Mouse (Mus musculus): ENCODE data around the gene Olfr980. TPM values are rescaled to one million over a fixed set of nuclear protein-coding genes. Genes with fewer than 3 reads are reported as not detected.

Gene Olfr980
- polyA plus RNA-seq (2014; fragmentation: Illumina TruSeq; extraction: RNeasy Lipid Tissue Mini Kit (QIAGEN cat#74804); ENCODE audit: low read depth, low replicate concordance): not detected

GRCm38 (mm10) chr9:40009482-40009881, at the start of gene Olfr980:
Gene Olfr980 (minus strand): TSS chr9:40009582.

GRCm38 (mm10) chr9:40021164-40021563, 11.8 kb upstream of the Olfr980 start, which contains the start of gene Olfr981:
Gene Olfr981 (plus strand): TSS chr9:40021464.

GRCm38 (mm10) chr9:40003365-40003764, 6.0 kb downstream of the Olfr980 start, which contains the start of gene Olfr979:
Gene Olfr979 (minus strand): TSS chr9:40003465.

GRCm38 (mm10) chr9:39991813-39992212, 17.6 kb downstream of the Olfr980 start, which contains the start of gene Olfr978:
Gene Olfr978 (plus strand): TSS chr9:39992113.

GRCm38 (mm10) chr9:39961033-39961432, 48.3 kb downstream of the Olfr980 start, which contains the start of gene Olfr976:
Gene Olfr976 (minus strand): TSS chr9:39961133.

Other genes with a start within 250 kb of the Olfr980 start
- gene Olfr968, start 226.3 kb downstream of the Olfr980 start, polyA plus RNA-seq (2014; fragmentation: Illumina TruSeq; extraction: RNeasy Lipid Tissue Mini Kit (QIAGEN cat#74804); ENCODE audit: low read depth, low replicate concordance): not detected
- gene Olfr969, start 218.6 kb downstream of the Olfr980 start, polyA plus RNA-seq (2014; fragmentation: Illumina TruSeq; extraction: RNeasy Lipid Tissue Mini Kit (QIAGEN cat#74804); ENCODE audit: low read depth, low replicate concordance): not detected
- gene Olfr970, start 200.7 kb downstream of the Olfr980 start, polyA plus RNA-seq (2014; fragmentation: Illumina TruSeq; extraction: RNeasy Lipid Tissue Mini Kit (QIAGEN cat#74804); ENCODE audit: low read depth, low replicate concordance): not detected
- not detected for gene Olfr971, start 172.7 kb downstream of the Olfr980 start, polyA plus RNA-seq (2014; fragmentation: Illumina TruSeq; extraction: RNeasy Lipid Tissue Mini Kit (QIAGEN cat#74804); ENCODE audit: low read depth, low replicate concordance)
- gene Olfr972, start 143.2 kb downstream of the Olfr980 start, polyA plus RNA-seq (2014; fragmentation: Illumina TruSeq; extraction: RNeasy Lipid Tissue Mini Kit (QIAGEN cat#74804); ENCODE audit: low read depth, low replicate concordance): not detected
- gene Olfr229, start 102.2 kb downstream of the Olfr980 start, polyA plus RNA-seq (2014; fragmentation: Illumina TruSeq; extraction: RNeasy Lipid Tissue Mini Kit (QIAGEN cat#74804); ENCODE audit: low read depth, low replicate concordance): not detected
- gene Olfr974, start 72.1 kb downstream of the Olfr980 start, polyA plus RNA-seq (2014; fragmentation: Illumina TruSeq; extraction: RNeasy Lipid Tissue Mini Kit (QIAGEN cat#74804); ENCODE audit: low read depth, low replicate concordance): not detected
- not detected for gene Olfr975, start 57.5 kb downstream of the Olfr980 start, polyA plus RNA-seq (2014; fragmentation: Illumina TruSeq; extraction: RNeasy Lipid Tissue Mini Kit (QIAGEN cat#74804); ENCODE audit: low read depth, low replicate concordance)
- gene Olfr976, start 48.4 kb downstream of the Olfr980 start, polyA plus RNA-seq (2014; fragmentation: Illumina TruSeq; extraction: RNeasy Lipid Tissue Mini Kit (QIAGEN cat#74804); ENCODE audit: low read depth, low replicate concordance): not detected
- gene Olfr978, start 17.5 kb downstream of the Olfr980 start, polyA plus RNA-seq (2014; fragmentation: Illumina TruSeq; extraction: RNeasy Lipid Tissue Mini Kit (QIAGEN cat#74804); ENCODE audit: low read depth, low replicate concordance): not detected
- not detected for gene Olfr979, start 6.1 kb downstream of the Olfr980 start, polyA plus RNA-seq (2014; fragmentation: Illumina TruSeq; extraction: RNeasy Lipid Tissue Mini Kit (QIAGEN cat#74804); ENCODE audit: low read depth, low replicate concordance)
- not detected for gene Olfr981, start 11.9 kb upstream of the Olfr980 start, polyA plus RNA-seq (2014; fragmentation: Illumina TruSeq; extraction: RNeasy Lipid Tissue Mini Kit (QIAGEN cat#74804); ENCODE audit: low read depth, low replicate concordance)
- gene Olfr982, start 64.2 kb upstream of the Olfr980 start, polyA plus RNA-seq (2014; fragmentation: Illumina TruSeq; extraction: RNeasy Lipid Tissue Mini Kit (QIAGEN cat#74804); ENCODE audit: low read depth, low replicate concordance): not detected
- not detected for gene Olfr983, start 84.0 kb upstream of the Olfr980 start, polyA plus RNA-seq (2014; fragmentation: Illumina TruSeq; extraction: RNeasy Lipid Tissue Mini Kit (QIAGEN cat#74804); ENCODE audit: low read depth, low replicate concordance)
- not detected for gene Olfr984, start 104.6 kb upstream of the Olfr980 start, polyA plus RNA-seq (2014; fragmentation: Illumina TruSeq; extraction: RNeasy Lipid Tissue Mini Kit (QIAGEN cat#74804); ENCODE audit: low read depth, low replicate concordance)
- gene Olfr985, start 120.6 kb upstream of the Olfr980 start, polyA plus RNA-seq (2014; fragmentation: Illumina TruSeq; extraction: RNeasy Lipid Tissue Mini Kit (QIAGEN cat#74804); ENCODE audit: low read depth, low replicate concordance): not detected
- not detected for gene Tmem225, start 138.5 kb upstream of the Olfr980 start, polyA plus RNA-seq (2014; fragmentation: Illumina TruSeq; extraction: RNeasy Lipid Tissue Mini Kit (QIAGEN cat#74804); ENCODE audit: low read depth, low replicate concordance)
- not detected for gene Olfr986, start 171.3 kb upstream of the Olfr980 start, polyA plus RNA-seq (2014; fragmentation: Illumina TruSeq; extraction: RNeasy Lipid Tissue Mini Kit (QIAGEN cat#74804); ENCODE audit: low read depth, low replicate concordance)
- 0.74 TPM for gene Zfp202, start 182.7 kb upstream of the Olfr980 start, polyA plus RNA-seq (2014; fragmentation: Illumina TruSeq; extraction: RNeasy Lipid Tissue Mini Kit (QIAGEN cat#74804); ENCODE audit: low read depth, low replicate concordance)

Measured in liver, adult 10 weeks (tissue).